Mouse (Mus musculus) left cerebral cortex, adult 11 months (tissue): ENCODE measurements around the gene Nsd1.

Experiments used
- DNase-seq: peaks from one replicate; pipeline ENCODE4 v3.0.0; 2022; ENCODE audit warnings: low spot score

Nsd1 gene

GRCm38 (mm10) chr13:55329683-55330566 is 120.3 kb downstream of the Nsd1 start, which contains the start of gene Mxd3:
Mxd3 (minus strand) TSS chr13:55329823.
- DNase-seq = no peak

GRCm38 (mm10) chr13:55330567-55331400 is 121.2 kb downstream of the Nsd1 start:
- DNase-seq = no peak

GRCm38 (mm10) chr13:55332331-55332730 is 122.7 kb downstream of the Nsd1 start:
- DNase-seq = no peak

- no peak for DNase-seq
Observed at GRCm38 (mm10) chr13:55335701-55336100, 126.1 kb downstream of the Nsd1 start.

GRCm38 (mm10) chr13:55337341-55337975 is 127.9 kb downstream of the Nsd1 start:
- no peak for DNase-seq

- DNase-seq = no peak
Observed at GRCm38 (mm10) chr13:55338131-55339054, 128.8 kb downstream of the Nsd1 start.

- no peak for DNase-seq
Observed at GRCm38 (mm10) chr13:55339259-55339658, 129.7 kb downstream of the Nsd1 start.

- DNase-seq = no peak
Observed at GRCm38 (mm10) chr13:55342469-55342868, 132.9 kb downstream of the Nsd1 start.

- no peak for DNase-seq
Observed at GRCm38 (mm10) chr13:55344286-55344685, 134.7 kb downstream of the Nsd1 start.

- no peak for DNase-seq
Observed at GRCm38 (mm10) chr13:55346745-55347144, 137.2 kb downstream of the Nsd1 start.

- DNase-seq = no peak
Observed at GRCm38 (mm10) chr13:55361145-55361544, 151.6 kb downstream of the Nsd1 start.

- no peak for DNase-seq
Observed at GRCm38 (mm10) chr13:55361974-55362452, 152.4 kb downstream of the Nsd1 start.

- peak; percentile 98 for DNase-seq
Observed at GRCm38 (mm10) chr13:55362453-55363060, 153.0 kb downstream of the Nsd1 start, which contains the start of gene Lman2. Lman2 (minus strand) TSS chr13:55362783.
